Mouse (Mus musculus): ENCODE data around the gene Gm18336.

- TF ChIP-seq CTCF (IDR thresholded peaks at IDR 0.05; ENCODE audit: control insufficient read depth, insufficient read depth, insufficient read length) (no peak), MYOD1 (IDR thresholded peaks at IDR 0.05; ENCODE audit: control insufficient read depth, insufficient read length, low read depth) (no peak)
These were observed 42.9 kb upstream of the Gm18336 start for GRCm38 (mm10) chrX:73441428-73441827.
